Mouse (Mus musculus): ENCODE measurements around the gene Exoc6b.

DNA sequence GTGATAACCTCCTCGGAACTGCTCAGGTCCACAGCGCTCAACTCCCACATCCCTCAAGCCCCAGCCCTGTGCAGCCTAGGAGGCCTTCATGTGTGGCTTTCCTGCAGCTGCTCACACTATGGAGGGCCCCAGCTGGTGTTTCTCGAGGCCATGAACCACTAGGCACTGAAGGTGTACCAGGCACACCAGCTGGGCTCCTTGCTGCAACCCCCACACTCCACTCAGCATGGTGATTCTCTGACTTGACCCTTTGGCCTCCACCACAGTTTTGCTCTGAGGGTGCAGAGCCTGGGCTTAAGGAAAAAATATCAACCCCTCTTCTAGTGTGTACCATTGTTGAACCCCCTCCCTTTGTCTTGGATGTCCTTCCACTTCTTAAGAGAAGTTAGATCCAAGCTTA lies 34.0 kb upstream of the Exoc6b start:
- TF ChIP-seq CTCF (IDR thresholded peaks at IDR 0.05; ENCODE audit: low read depth) (no peak), EP300 (optimal IDR thresholded peaks at IDR 0.05) (no peak)

Data from stomach, postnatal 0 days (tissue).